In genomic region chr7:34812531-34813111, GRCm38 (mm10) we compare ENCODE assay signal across 7 mouse cellular contexts. TPM values are rescaled to one million over a fixed set of nuclear protein-coding genes. Genes with fewer than 3 reads are reported as not detected.
DNase-seq lines count a peak whose midpoint lies in the region; ATAC-seq and TF ChIP-seq lines count a peak whose summit lies in the region.

Chst8 (minus strand) TSS chr7:34812711.

- peak within 1 kb of the TSS; percentile 38 for H3K4me3 ChIP-seq in bone marrow macrophage, adult 2 months (ENCODE audit: insufficient read depth, low read length)
- peak within 1 kb of the TSS; percentile 74 for H3K4me3 ChIP-seq in embryonic facial prominence, embryonic 10.5 days

- no peaks in the 10 kb centered on the region for H3K4me1 ChIP-seq in bone marrow macrophage, adult 2 months (ENCODE audit: control insufficient read depth, insufficient read depth, low read length)
- peaks cover 41% of the 10 kb centered on the region for H3K4me1 ChIP-seq in embryonic facial prominence, embryonic 10.5 days

- under 1% methylated on average over 65 of the region's 65 CpGs for WGBS in embryonic facial prominence, embryonic 10.5 days

- ATAC-seq in megakaryocyte-erythroid progenitor cell, adult 5-6 weeks (replicated peaks; ENCODE audit: low FRiP score, low TSS enrichment, poor library complexity, severe bottlenecking) = peak; percentile 19; the same call in 1 of the 2 replicates

- H3K36me3 ChIP-seq in embryonic facial prominence, embryonic 10.5 days (replicated peaks) = no peaks in the 10 kb centered on the region

- H3K27me3 ChIP-seq in embryonic facial prominence, embryonic 10.5 days (replicated peaks; ENCODE audit: low read depth, poor library complexity, severe bottlenecking) = peaks cover 78% of the 10 kb centered on the region

- no peak for TF ChIP-seq POLR2A in bone marrow macrophage, adult 2 months (IDR thresholded peaks at IDR 0.05; ENCODE audit: borderline replicate concordance, low read depth, low read length)

- DNase-seq in embryonic facial prominence, embryonic 10.5 days (ENCODE audit: low spot score) = peak; percentile 88
- peak; percentile 77 to 84 for DNase-seq in heart, adult 18-20 months
- DNase-seq in kidney, adult 11 months = peak; percentile 79
- DNase-seq in left cerebral cortex, postnatal 25 days (ENCODE audit: low spot score in 2 of 2) = peak; percentile 75
- peak; percentile 54 to 67 for DNase-seq in right cerebral cortex, postnatal 36 days (ENCODE audit: low spot score in 2 of 2)

- H3K9me3 ChIP-seq in embryonic facial prominence, embryonic 10.5 days = 0 out of 2 replicates have a peak, but pooled peaks cover 5% of the 10 kb centered on the region

- H3K27ac ChIP-seq in bone marrow macrophage, adult 2 months (ENCODE audit: insufficient read depth, low read depth, low read length) = no peak within 1 kb of the TSS
- peak within 1 kb of the TSS; percentile 82 for H3K27ac ChIP-seq in embryonic facial prominence, embryonic 10.5 days (replicated peaks)

- intact Hi-C loops in left cerebral cortex, postnatal 25 days (cut with DNase I) = loop anchor here (2.0 to 5.0 kb wide), 3 partner anchors 34 to 360 kb away; partner anchors contain the start of gene Pepd

- no peak for TF ChIP-seq CTCF in bone marrow macrophage, adult 2 months (IDR thresholded peaks at IDR 0.05; ENCODE audit: low read depth, low read length)

RNA-seq across cellular contexts. Expression of gene Chst8, which starts in this region (rescaled TPM):
- polyA plus RNA-seq in bone marrow macrophage, adult 2 months (2012; ENCODE audit: insufficient read depth, insufficient read length, missing spikeins) = not detected in 2 replicates
- 5.8 and 7.6 TPM in 2 replicates for polyA plus RNA-seq in embryonic facial prominence, embryonic 10.5 days (2016; fragmentation: Nextera tagmentation; extraction: Ambion mirVana)
- total RNA-seq in heart, adult 18-20 months (2021) = under 1 TPM in 1 of 2 experiments, not detected in 1; 0.46 TPM
- total RNA-seq in left cerebral cortex, postnatal 25 days (2021) = 10 to 100 TPM; 15.7 to 27.5 TPM
- total RNA-seq in megakaryocyte-erythroid progenitor cell, adult 5-6 weeks (2014; fragmentation: Nextera tagmentation) = not detected in 2 replicates
- not detected in 2 replicates for total RNA-seq in megakaryocyte-erythroid progenitor cell, adult 5-6 weeks (2017)

Comparison
In these comparisons a context has a peak if more than half of its experiments do, and no peak if none do; other contexts are left out.
1. RNA of gene Chst8 (total RNA-seq): 15.7 to 27.5 TPM in left cerebral cortex, postnatal 25 days; 0.46 TPM in heart, adult 18-20 months and not detected in megakaryocyte-erythroid progenitor cell, adult 5-6 weeks; every median in the first group is over 10 times any median in the second.
2. Peak in DNase-seq in heart, adult 18-20 months; RNA of the gene not detected or under 1 TPM.
3. Peak in ATAC-seq in megakaryocyte-erythroid progenitor cell, adult 5-6 weeks; RNA of the gene not detected or under 1 TPM.
4. Peak in every context shown above with its lines, with median percentiles within 50 percentile points of each other: DNase-seq.